ENCODE assay signal across 8 mouse cellular contexts in genomic region chr17:29326531-29327529, GRCm38 (mm10). TPM values are rescaled to one million over a fixed set of nuclear protein-coding genes. Genes with fewer than 3 reads are reported as not detected.
DNase-seq lines count a peak whose midpoint lies in the region; ATAC-seq and TF ChIP-seq lines count a peak whose summit lies in the region.

No protein-coding gene starts in this region.

- no peaks in the 10 kb centered on the region for H3K9me3 ChIP-seq in forebrain, embryonic 16.5 days (ENCODE audit: control insufficient read depth, low read length)
- no peaks in the 10 kb centered on the region for H3K9me3 ChIP-seq in intestine, postnatal 0 days (ENCODE audit: control insufficient read depth)
- H3K9me3 ChIP-seq in neural tube, embryonic 11.5 days (ENCODE audit: control insufficient read depth, low read length) = no peaks in the 10 kb centered on the region

- peaks cover 20% of the 10 kb centered on the region for H3K4me1 ChIP-seq in forebrain, embryonic 16.5 days (replicated peaks; ENCODE audit: control insufficient read depth, insufficient read depth, low read length)
- no peaks in the 10 kb centered on the region for H3K4me1 ChIP-seq in intestine, postnatal 0 days (replicated peaks; ENCODE audit: control insufficient read depth, insufficient read depth, low read length)
- H3K4me1 ChIP-seq in neural tube, embryonic 11.5 days (ENCODE audit: control insufficient read depth, insufficient read depth, low read length) = peaks cover 19% of the 10 kb centered on the region

- WGBS in forebrain, embryonic 16.5 days = 9% methylated on average over 52 of the region's 52 CpGs
- 29% methylated on average over 52 of the region's 52 CpGs for WGBS in intestine, postnatal 0 days
- WGBS in neural tube, embryonic 11.5 days = 9% methylated on average over 52 of the region's 52 CpGs

- H3K4me3 ChIP-seq in forebrain, embryonic 16.5 days (replicated peaks; ENCODE audit: low read length) = peak overlapping the region; percentile 30
- no peak overlapping the region for H3K4me3 ChIP-seq in intestine, postnatal 0 days (ENCODE audit: low read depth, low read length)
- H3K4me3 ChIP-seq in neural tube, embryonic 11.5 days (ENCODE audit: low read depth, low read length) = peak overlapping the region; percentile 27

- peak overlapping the region; percentile 47 for H3K4me2 ChIP-seq in forebrain, embryonic 16.5 days (ENCODE audit: low read length)
- peak overlapping the region; percentile 4; the same call in 1 of the 2 replicates for H3K4me2 ChIP-seq in intestine, postnatal 0 days (replicated peaks; ENCODE audit: low read depth)
- H3K4me2 ChIP-seq in neural tube, embryonic 11.5 days (ENCODE audit: low read depth) = peak overlapping the region; percentile 62

- DNase-seq in right cerebral cortex, postnatal 4 days = peak; percentile 45
- DNase-seq in right cerebral cortex, adult 18-20 months = no peak
- peak; percentile 71 for DNase-seq in neural tube, embryonic 11.5 days (ENCODE audit: low spot score)
- DNase-seq in urinary bladder, postnatal 10 days (ENCODE audit: low spot score) = no peak
- DNase-seq in adrenal gland, adult 2 months = no peak

- H3K9ac ChIP-seq in forebrain, embryonic 16.5 days (replicated peaks; ENCODE audit: low read depth, low read length) = peak overlapping the region; percentile 53
- no peak overlapping the region for H3K9ac ChIP-seq in intestine, postnatal 0 days (ENCODE audit: low read depth, low read length)
- H3K9ac ChIP-seq in neural tube, embryonic 11.5 days (ENCODE audit: low read length) = peak overlapping the region; percentile 60

- peak; percentile 63 for ATAC-seq in forebrain, embryonic 16.5 days
- ATAC-seq in intestine, postnatal 0 days = no peak
- peak; percentile 46; the same call in 1 of the 2 replicates for ATAC-seq in neural tube, embryonic 11.5 days (ENCODE audit: insufficient read depth, low FRiP score, low TSS enrichment)
- ATAC-seq in frontal cortex, adult (ENCODE audit: low TSS enrichment) = no peak

- H3K36me3 ChIP-seq in forebrain, embryonic 16.5 days (ENCODE audit: control insufficient read depth, insufficient read depth) = 0 out of 2 replicates have a peak, but pooled peaks cover 3% of the 10 kb centered on the region
- peaks cover 4% of the 10 kb centered on the region; the same call in 1 of the 2 replicates for H3K36me3 ChIP-seq in intestine, postnatal 0 days (ENCODE audit: control insufficient read depth, insufficient read depth)
- peaks cover 6% of the 10 kb centered on the region; the same call in 1 of the 2 replicates for H3K36me3 ChIP-seq in neural tube, embryonic 11.5 days (ENCODE audit: control insufficient read depth, insufficient read depth, low read length)

- TF ChIP-seq CTCF in intestine, postnatal 0 days (IDR thresholded peaks at IDR 0.05; ENCODE audit: low read depth) = no peak

- peak overlapping the region; percentile 2; the same call in 1 of the 2 replicates for H3K27ac ChIP-seq in forebrain, embryonic 16.5 days (ENCODE audit: low read length)
- no peak overlapping the region for H3K27ac ChIP-seq in intestine, postnatal 0 days (ENCODE audit: low read depth, low read length)
- 0 out of 2 replicates have a peak overlapping the region, but pooled peaks have one; percentile 44 for H3K27ac ChIP-seq in neural tube, embryonic 11.5 days (ENCODE audit: low read depth, low read length)

- H3K27me3 ChIP-seq in forebrain, embryonic 16.5 days (replicated peaks; ENCODE audit: control insufficient read depth, insufficient read depth, low read length) = peaks cover 8% of the 10 kb centered on the region
- no peaks in the 10 kb centered on the region; the same call in 1 of the 2 replicates for H3K27me3 ChIP-seq in intestine, postnatal 0 days (replicated peaks; ENCODE audit: control insufficient read depth, insufficient read depth, low read length)
- H3K27me3 ChIP-seq in neural tube, embryonic 11.5 days (ENCODE audit: control insufficient read depth, insufficient read depth, low read length) = peaks cover 15% of the 10 kb centered on the region

RNA-seq across cellular contexts. Expression of gene Pi16, which starts 9.3 kb away (rescaled TPM):
- 1.2 and 2.0 TPM in 2 replicates for polyA plus RNA-seq in forebrain, embryonic 16.5 days (2015; fragmentation: Nextera tagmentation; extraction: Ambion mirVana)
- 0.73 and 0.76 TPM in 2 replicates for polyA plus RNA-seq in intestine, postnatal 0 days (2015; fragmentation: Nextera tagmentation; extraction: Ambion mirVana)
- polyA plus RNA-seq in neural tube, embryonic 11.5 days (2014; fragmentation: Nextera tagmentation; extraction: Ambion mirVana) = 0.23 and 0.36 TPM in 2 replicates
- 10 to 100 TPM; 23.1 to 35.5 TPM for total RNA-seq in adrenal gland, adult 2 months (2021)
- 21.5 and 29.9 TPM in 2 replicates for polyA plus RNA-seq in adrenal gland, adult 2 months (2012; rRNA removed)

RNA-seq across cellular contexts. Expression of gene Mtch1, which starts 20.9 kb away (rescaled TPM):
- 417 and 434 TPM in 2 replicates for polyA plus RNA-seq in forebrain, embryonic 16.5 days (2015; fragmentation: Nextera tagmentation; extraction: Ambion mirVana)
- polyA plus RNA-seq in intestine, postnatal 0 days (2015; fragmentation: Nextera tagmentation; extraction: Ambion mirVana) = 139 and 143 TPM in 2 replicates
- polyA plus RNA-seq in neural tube, embryonic 11.5 days (2014; fragmentation: Nextera tagmentation; extraction: Ambion mirVana) = 402 and 441 TPM in 2 replicates
- total RNA-seq in adrenal gland, adult 2 months (2021) = 100 to 1,000 TPM; 220 to 280 TPM
- polyA plus RNA-seq in adrenal gland, adult 2 months (2012; rRNA removed) = 331 and 392 TPM in 2 replicates

RNA-seq across cellular contexts. Expression of gene Fgd2, which starts 33.9 kb away (rescaled TPM):
- 5.5 and 9.7 TPM in 2 replicates for polyA plus RNA-seq in forebrain, embryonic 16.5 days (2015; fragmentation: Nextera tagmentation; extraction: Ambion mirVana)
- 4.9 and 6.0 TPM in 2 replicates for polyA plus RNA-seq in intestine, postnatal 0 days (2015; fragmentation: Nextera tagmentation; extraction: Ambion mirVana)
- 2.8 and 3.5 TPM in 2 replicates for polyA plus RNA-seq in neural tube, embryonic 11.5 days (2014; fragmentation: Nextera tagmentation; extraction: Ambion mirVana)
- total RNA-seq in adrenal gland, adult 2 months (2021) = 1 to 10 TPM; 2.6 to 3.4 TPM
- polyA plus RNA-seq in adrenal gland, adult 2 months (2012; rRNA removed) = 10.0 and 17.2 TPM in 2 replicates

RNA-seq across cellular contexts. Expression of gene BC004004, which starts 58.2 kb away (rescaled TPM):
- 102 and 108 TPM in 2 replicates for polyA plus RNA-seq in forebrain, embryonic 16.5 days (2015; fragmentation: Nextera tagmentation; extraction: Ambion mirVana)
- polyA plus RNA-seq in intestine, postnatal 0 days (2015; fragmentation: Nextera tagmentation; extraction: Ambion mirVana) = 111 and 116 TPM in 2 replicates
- polyA plus RNA-seq in neural tube, embryonic 11.5 days (2014; fragmentation: Nextera tagmentation; extraction: Ambion mirVana) = 62.2 and 69.4 TPM in 2 replicates
- 100 to 1,000 TPM; 146 to 151 TPM for total RNA-seq in adrenal gland, adult 2 months (2021)
- 49.7 and 54.1 TPM in 2 replicates for polyA plus RNA-seq in adrenal gland, adult 2 months (2012; rRNA removed)

Comparison
In these comparisons a context has a peak if more than half of its experiments do, and no peak if none do; other contexts are left out.
1. DNase-seq: peak in right cerebral cortex, postnatal 4 days (single experiment) and neural tube, embryonic 11.5 days (single experiment); none in right cerebral cortex, adult 18-20 months (single experiment), urinary bladder, postnatal 10 days (single experiment) and adrenal gland, adult 2 months (single experiment).
2. ATAC-seq: peak in forebrain, embryonic 16.5 days (single experiment) and neural tube, embryonic 11.5 days (single experiment); none in intestine, postnatal 0 days (single experiment) and frontal cortex, adult (single experiment).
3. H3K4me2 ChIP-seq: peak in every context shown above with its lines; median percentile 62 in neural tube, embryonic 11.5 days; 47 in forebrain, embryonic 16.5 days; 4 in intestine, postnatal 0 days.